Mouse (Mus musculus) CH12.LX (cell line): Measurements from ENCODE around the gene Itgal. TPM values are rescaled to one million over a fixed set of nuclear protein-coding genes. Genes with fewer than 3 reads are reported as not detected.

Source experiments
- DNase-seq: peaks from one replicate; pipeline ENCODE4 v3.0.0-alpha.2; 2013; ENCODE audit errors: extremely low read depth
- H3K27ac ChIP-seq: 2 replicates; pipeline ENCODE4 v1.5.1; 2012; ENCODE audit warnings: low read depth, mild to moderate bottlenecking, control low read depth, moderate library complexity; ENCODE audit not compliant: insufficient read depth
- H3K27me3 ChIP-seq: replicated peaks from 2 replicates; pipeline ENCODE3; 2012; ENCODE audit warnings: inconsistent platforms
- H3K36me3 ChIP-seq, 2 experiments: replicated peaks in 1 of 2; 2 replicates each; pipeline versions ENCODE3 to v1.6.1; 2012; ENCODE audit warnings: inconsistent platforms in 1 of 2, low read length in 1 of 2, mild to moderate bottlenecking in 1 of 2, mixed read lengths in 1 of 2, moderate library complexity in 1 of 2; ENCODE audit not compliant: control insufficient read depth in 1 of 2, insufficient read depth in 1 of 2
- H3K4me1 ChIP-seq, 2 experiments: 2 replicates each; pipeline ENCODE4 v1.6.1; 2012; ENCODE audit warnings: inconsistent platforms in 1 of 2, moderate library complexity in 1 of 2; ENCODE audit not compliant: insufficient read depth in 2 of 2, control insufficient read depth in 1 of 2
- H3K4me2 ChIP-seq: 2 replicates; pipeline ENCODE4 v1.6.1; 2012; ENCODE audit warnings: low read depth, mild to moderate bottlenecking, control low read depth; ENCODE audit not compliant: poor library complexity, insufficient read depth, severe bottlenecking
- H3K4me3 ChIP-seq, 3 experiments: fragments of 150-350 bp in 1 of 3; sonication (generic) in 1 of 3; replicated peaks in 1 of 3; 2 replicates each; pipeline versions ENCODE3 to v1.5.1; 2011 to 2012; ENCODE audit warnings: low read depth in 2 of 3, low read length in 2 of 3, mild to moderate bottlenecking in 2 of 3, moderate library complexity in 2 of 3, control low read depth in 1 of 3, improper control_type of control experiment in 1 of 3, inconsistent platforms in 1 of 3, mixed read lengths in 1 of 3; ENCODE audit not compliant: poor library complexity in 1 of 3
- H3K79me2 ChIP-seq: replicated peaks from 2 replicates; pipeline ENCODE4 v1.6.1; 2012; ENCODE audit warnings: mild to moderate bottlenecking, moderate library complexity; ENCODE audit not compliant: control insufficient read depth, poor library complexity, insufficient read depth, severe bottlenecking; ENCODE audit errors: extremely low read depth
- H3K9ac ChIP-seq: 2 replicates; pipeline ENCODE4 v1.6.1; 2012; ENCODE audit warnings: low read depth, mild to moderate bottlenecking, control low read depth, moderate library complexity; ENCODE audit not compliant: insufficient read depth
- H3K9me3 ChIP-seq: replicated peaks from 2 replicates; pipeline ENCODE3; 2012; ENCODE audit warnings: low read length, inconsistent platforms, mixed read lengths
- BHLHE40 ChIP-seq: IDR thresholded peaks from 2 replicates; pipeline ENCODE4 v1.6.1; 2011; ENCODE audit warnings: mild to moderate bottlenecking, low read depth, low read length, improper control_type of control experiment
- CHD1 ChIP-seq: IDR thresholded peaks from 2 replicates; pipeline ENCODE4 v1.6.1; 2012; ENCODE audit warnings: low read depth, low read length, improper control_type of control experiment, inconsistent platforms
- CHD2 ChIP-seq: IDR thresholded peaks from 2 replicates; pipeline ENCODE4 v1.6.1; 2011; ENCODE audit warnings: low read length, improper control_type of control experiment
- CTCF ChIP-seq, 2 experiments: IDR thresholded peaks in 1 of 2; conservative IDR thresholded peaks in 1 of 2; 2 replicates each; pipeline ENCODE4 v1.5.1; 2011 to 2012; ENCODE audit warnings: low read depth in 2 of 2, low read length in 2 of 2, improper control_type of control experiment in 1 of 2, inconsistent platforms in 1 of 2, mild to moderate bottlenecking in 1 of 2, moderate library complexity in 1 of 2
- E2F4 ChIP-seq: IDR thresholded peaks from 2 replicates; pipeline ENCODE4 v1.6.1; 2011; ENCODE audit warnings: low read depth, low read length, improper control_type of control experiment; ENCODE audit not compliant: insufficient replicate concordance
- ETS1 ChIP-seq: conservative IDR thresholded peaks from 2 replicates; pipeline ENCODE4 v1.6.1; 2012; ENCODE audit warnings: low read depth, mild to moderate bottlenecking, inconsistent platforms, low read length, improper control_type of control experiment, moderate library complexity
- GABPA ChIP-seq: IDR thresholded peaks from 2 replicates; pipeline ENCODE4 v1.6.1; 2012; ENCODE audit warnings: low read depth, low read length, improper control_type of control experiment, inconsistent platforms; ENCODE audit not compliant: insufficient replicate concordance
- HCFC1 ChIP-seq: IDR thresholded peaks from 2 replicates; pipeline ENCODE4 v1.6.1; 2012; ENCODE audit warnings: low read depth, mild to moderate bottlenecking, inconsistent platforms, low read length, improper control_type of control experiment
- JUND ChIP-seq: conservative IDR thresholded peaks from 2 replicates; pipeline ENCODE4 v1.6.1; 2011; ENCODE audit warnings: low read depth, low read length, improper control_type of control experiment
- KAT2A ChIP-seq: IDR thresholded peaks from 2 replicates; pipeline ENCODE4 v1.6.1; 2012; ENCODE audit warnings: low read length, improper control_type of control experiment, inconsistent platforms; ENCODE audit not compliant: insufficient replicate concordance
- MAFK ChIP-seq: IDR thresholded peaks from 2 replicates; pipeline ENCODE4 v1.6.1; 2011; ENCODE audit warnings: low read length, improper control_type of control experiment; ENCODE audit not compliant: insufficient replicate concordance
- MAX ChIP-seq: IDR thresholded peaks from 2 replicates; pipeline ENCODE4 v1.6.1; 2011; ENCODE audit warnings: low read length, improper control_type of control experiment
- MAZ ChIP-seq: IDR thresholded peaks from 2 replicates; pipeline ENCODE4 v1.6.1; 2012; ENCODE audit warnings: low read depth, mild to moderate bottlenecking, inconsistent platforms, low read length, improper control_type of control experiment, moderate library complexity
- MEF2A ChIP-seq: IDR thresholded peaks from 2 replicates; pipeline ENCODE4 v1.6.1; 2014; ENCODE audit warnings: low read depth, mild to moderate bottlenecking, inconsistent platforms, low read length, improper control_type of control experiment, borderline replicate concordance
- MXI1 ChIP-seq: IDR thresholded peaks from 2 replicates; pipeline ENCODE4 v1.6.1; 2011; ENCODE audit warnings: mild to moderate bottlenecking, low read depth, low read length, improper control_type of control experiment
- MYC ChIP-seq: IDR thresholded peaks from 2 replicates; pipeline ENCODE4 v1.6.1; 2011; ENCODE audit warnings: low read depth, mild to moderate bottlenecking, improper control_type of control experiment, low read length
- NELFE ChIP-seq: IDR thresholded peaks from 2 replicates; pipeline ENCODE4 v1.6.1; 2011; ENCODE audit warnings: low read depth, low read length, improper control_type of control experiment
- PAX5 ChIP-seq: IDR thresholded peaks from 2 replicates; pipeline ENCODE4 v1.6.1; 2012; ENCODE audit warnings: low read length, inconsistent platforms, mixed read lengths
- POLR2A ChIP-seq: IDR thresholded peaks from 2 replicates; pipeline ENCODE4 v1.6.1; 2011; ENCODE audit warnings: low read depth, mild to moderate bottlenecking, improper control_type of control experiment, low read length
- POLR2AphosphoS2 ChIP-seq: IDR thresholded peaks from 2 replicates; pipeline ENCODE4 v1.6.1; 2011; ENCODE audit warnings: low read depth, low read length, improper control_type of control experiment
- SIN3A ChIP-seq: IDR thresholded peaks from 2 replicates; pipeline ENCODE4 v1.6.1; 2012; ENCODE audit warnings: low read length, improper control_type of control experiment, inconsistent platforms
- TBP ChIP-seq: conservative IDR thresholded peaks from 2 replicates; pipeline ENCODE4 v1.6.1; 2011; ENCODE audit warnings: low read depth, low read length, improper control_type of control experiment
- USF2 ChIP-seq: conservative IDR thresholded peaks from 2 replicates; pipeline ENCODE4 v1.6.1; 2011; ENCODE audit warnings: low read depth, low read length, improper control_type of control experiment
- ZC3H11A ChIP-seq: IDR thresholded peaks from 2 replicates; pipeline ENCODE4 v1.6.1; 2012; ENCODE audit warnings: low read depth, mild to moderate bottlenecking, inconsistent platforms, low read length, improper control_type of control experiment
- ZMIZ1 ChIP-seq: IDR thresholded peaks from 2 replicates; pipeline ENCODE4 v1.6.1; 2012; ENCODE audit warnings: low read depth, mild to moderate bottlenecking, inconsistent platforms, low read length, improper control_type of control experiment
- ZNF384 ChIP-seq: IDR thresholded peaks from 2 replicates; pipeline ENCODE4 v1.6.1; 2012; ENCODE audit warnings: low read depth, low read length, improper control_type of control experiment, inconsistent platforms
- dilution Hi-C: fragments of 300-500 bp; cut with MboI; formaldehyde crosslinking; loops from 2 replicates; pipeline ENCODE4 v1.14.3; 2020; ENCODE audit warnings: low sequenced_read_pairs; ENCODE audit not compliant: extremely low pct_unique_long_range_greater_than_20kb, extremely low pct_ligation_motif_present
- in situ Hi-C: fragments of 300-500 bp; cut with MboI; formaldehyde crosslinking; loops from 3 replicates; pipeline ENCODE4 v1.14.3; 2019; ENCODE audit warnings: low sequenced_read_pairs, low pct_ligation_motif_present, low pct_unique_long_range_greater_than_20kb, mixed read lengths
- polyA plus RNA-seq: library from polyadenylated mRNA; unstranded; fragments of >175 nt; gene quantifications from 2 replicates; pipeline ENCODE4 v1.2.1, GENCODE M21; 2012; ENCODE audit warnings: low read depth; ENCODE audit not compliant: insufficient read length
- total RNA-seq, 2 experiments: library from RNA; depleted of rRNA; stranded (reverse); fragments of 300-350 nt in 1 of 2; fragments of >200 nt in 1 of 2; gene quantifications; 2 replicates each; pipeline ENCODE4 v1.2.3; 2012 to 2014

The Itgal gene
- total and polyA plus RNA-seq, 3 experiments = 43.9 to 177 (median 69.0) TPM

DNA sequence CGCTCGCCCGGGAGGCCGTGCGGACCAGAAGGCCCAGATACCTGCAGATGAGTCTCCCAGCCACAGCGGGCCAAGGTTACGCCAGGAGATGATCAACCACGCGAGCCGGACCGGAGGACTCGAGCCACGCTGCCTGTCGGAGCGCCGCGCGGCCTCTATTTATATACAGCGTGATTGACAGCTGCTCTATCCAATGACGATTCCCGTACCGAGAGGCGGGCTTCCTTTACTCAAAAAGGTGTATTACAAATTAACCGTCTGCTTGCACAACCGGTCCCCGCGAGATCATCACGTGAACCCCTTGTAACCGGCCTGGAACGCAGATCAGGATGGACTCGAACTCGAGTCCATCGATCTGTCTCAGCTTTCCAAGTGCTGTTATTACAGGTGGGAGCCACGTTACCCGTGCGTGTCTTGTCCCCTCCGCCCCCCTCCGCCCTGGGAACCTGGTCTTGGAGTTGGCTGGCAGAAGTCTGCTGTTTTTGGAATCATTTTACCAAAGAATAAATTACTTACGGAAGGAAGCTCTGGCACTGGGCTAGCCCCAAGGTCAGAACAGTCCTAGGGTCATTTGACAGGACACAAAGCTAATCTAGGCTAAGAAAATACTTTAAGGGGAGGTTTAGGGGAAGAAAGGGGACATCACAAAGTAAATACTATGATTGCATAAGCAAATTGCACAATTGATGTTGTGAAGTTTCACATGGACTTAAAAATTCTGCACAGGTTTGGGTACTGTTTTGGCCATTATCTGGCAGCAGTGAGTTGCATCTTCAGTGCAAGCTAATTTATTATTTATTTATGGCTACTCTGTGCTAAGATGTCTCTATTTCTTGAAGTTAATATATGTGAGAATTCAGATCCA is 21.9 kb upstream of the Itgal start, which contains the start of gene Sephs2 (continued):
- peak; percentile 65; the same call in 1 of the 2 replicates for TF ChIP-seq ETS1
- no peak for TF ChIP-seq CTCF (conservative IDR thresholded peaks at IDR 0.05 in 1 of 2, IDR thresholded peaks at IDR 0.05 in 1 of 2; ENCODE audit: low read depth in 2 of 2, low read length in 2 of 2)
- TF ChIP-seq MAX = peak; percentile 94
- no peak for TF ChIP-seq JUND
- no peak for TF ChIP-seq MAFK
- TF ChIP-seq E2F4 = peak; percentile 81; the same call in 1 of the 2 replicates

GRCm38 (mm10) chr7:127276519-127276961 is 19.5 kb upstream of the Itgal start:
- TF ChIP-seq CHD2 (0 out of 2 replicates have a peak, but pooled peaks have one; percentile 31), ZC3H11A (no peak), TBP (0 out of 2 replicates have a peak, but pooled peaks have one; percentile 49), JUND (no peak), MEF2A (no peak), BHLHE40 (peak; percentile 46; the same call in 1 of the 2 replicates), MAX (0 out of 2 replicates have a peak, but pooled peaks have one; percentile 2), ETS1 (peak; percentile 69)
- in situ Hi-C loops (no loop called here), dilution Hi-C loops (no loop called here)
- Histone ChIP-seq H3K9me3 (no peaks in the 10 kb centered on the region), H3K27me3 (no peaks in the 10 kb centered on the region), H3K27ac (peak overlapping the region; percentile 82), H3K79me2 (peaks cover 22% of the 10 kb centered on the region), H3K4me1 (peaks cover 28 to 68% of the 10 kb centered on the region in 2 experiments), H3K36me3 (peaks cover 4 to 14% of the 10 kb centered on the region in 2 experiments), H3K9ac (peak overlapping the region; percentile 49), H3K4me3 (no peak overlapping the region), H3K4me2 (peak overlapping the region; percentile 35; the same call in 1 of the 2 replicates)
- no peak for DNase-seq

DNA sequence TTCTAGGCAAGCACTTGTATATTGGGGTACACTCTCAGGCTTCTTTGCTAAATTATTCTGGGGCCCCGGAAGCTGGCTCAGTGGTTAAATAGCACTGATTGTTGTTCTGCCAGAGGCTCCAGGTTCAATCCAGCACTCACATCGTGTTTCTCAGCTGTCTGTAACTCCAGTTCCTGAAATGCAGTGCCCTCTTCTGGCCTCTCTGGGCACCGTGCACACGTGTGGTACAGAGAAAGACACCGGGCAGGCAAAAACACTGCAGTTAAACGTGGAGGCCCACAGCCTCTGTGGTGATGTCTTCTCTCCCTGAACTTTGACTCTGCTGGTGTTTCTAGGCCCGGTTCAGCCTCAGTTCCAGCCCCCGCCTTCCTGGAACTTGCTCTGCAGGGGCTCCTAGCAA is 17.7 kb upstream of the Itgal start:
- peak; percentile 80 for DNase-seq
- Histone ChIP-seq H3K4me2 (peak overlapping the region; percentile 80), H3K27ac (peak overlapping the region; percentile 82), H3K4me3 (peak overlapping the region; percentile 36 to 48 (median 37)), H3K4me1 (peaks cover 33 to 76% of the 10 kb centered on the region in 2 experiments), H3K79me2 (peaks cover 5% of the 10 kb centered on the region), H3K27me3 (no peaks in the 10 kb centered on the region), H3K9me3 (no peaks in the 10 kb centered on the region), H3K9ac (peak overlapping the region; percentile 79), H3K36me3 (no peaks in the 10 kb centered on the region)
- in situ Hi-C loops = no loop called here
- dilution Hi-C loops = no loop called here
- no peak for TF ChIP-seq POLR2AphosphoS2
- TF ChIP-seq MXI1 = peak; percentile 97
- no peak for TF ChIP-seq KAT2A
- 0 out of 2 replicates have a peak, but pooled peaks have one; percentile 43 for TF ChIP-seq JUND
- no peak for TF ChIP-seq USF2
- TF ChIP-seq MYC = peak; percentile 99
- no peak for TF ChIP-seq ZNF384
- TF ChIP-seq TBP = no peak
- peak; percentile 85 for TF ChIP-seq MAZ
- TF ChIP-seq HCFC1 = peak; percentile 50
- TF ChIP-seq PAX5 = no peak
- no peak for TF ChIP-seq ZC3H11A
- no peak for TF ChIP-seq CHD1
- TF ChIP-seq SIN3A = peak; percentile 97
- TF ChIP-seq CTCF (conservative IDR thresholded peaks at IDR 0.05 in 1 of 2, IDR thresholded peaks at IDR 0.05 in 1 of 2; ENCODE audit: low read depth in 2 of 2, low read length in 2 of 2) = peak; percentile 13 to 88; a peak in 2 of 4 replicates
- peak; percentile 87 for TF ChIP-seq BHLHE40
- peak; percentile 69 for TF ChIP-seq MEF2A
- TF ChIP-seq NELFE = peak; percentile 73
- TF ChIP-seq GABPA = no peak
- no peak for TF ChIP-seq CHD2
- TF ChIP-seq POLR2A = no peak; the same call in 1 of the 2 replicates
- TF ChIP-seq ZMIZ1 = no peak
